Mouse (Mus musculus) embryonic facial prominence, embryonic 15.5 days (tissue): ENCODE data around the gene Clstn2. TPM values are rescaled to one million over a fixed set of nuclear protein-coding genes. Genes with fewer than 3 reads are reported as not detected.

Experiments used
- ATAC-seq: fragments of 200-750 bp; cut with Nextera tagmentation; 2 replicates; pipeline ENCODE4 v1.8.0; 2017; ENCODE audit warnings: low read depth, moderate TSS enrichment; ENCODE audit not compliant: insufficient number of reproducible peaks, low FRiP score, low TSS enrichment
- H3K27ac ChIP-seq: fragments of 300-500 bp; sonication (generic); replicated peaks from 2 replicates; pipeline ENCODE4 v1.5.1; 2015; ENCODE audit warnings: mild to moderate bottlenecking, inconsistent platforms
- H3K27me3 ChIP-seq: fragments of 300-500 bp; sonication (generic); 2 replicates; pipeline ENCODE4 v1.6.1; 2015; ENCODE audit warnings: inconsistent platforms
- H3K36me3 ChIP-seq: fragments of 300-500 bp; sonication (generic); 2 replicates; pipeline ENCODE4 v1.6.1; 2015; ENCODE audit warnings: mild to moderate bottlenecking, inconsistent platforms
- H3K4me1 ChIP-seq: fragments of 300-500 bp; sonication (generic); 2 replicates; pipeline ENCODE4 v1.6.1; 2015; ENCODE audit warnings: inconsistent platforms
- H3K4me2 ChIP-seq: fragments of 300-500 bp; sonication (generic); replicated peaks from 2 replicates; pipeline ENCODE4 v1.6.1; 2015; ENCODE audit warnings: mild to moderate bottlenecking, inconsistent platforms
- H3K4me3 ChIP-seq: fragments of 300-500 bp; sonication (generic); replicated peaks from 2 replicates; pipeline ENCODE4 v1.5.1; 2015; ENCODE audit warnings: mild to moderate bottlenecking, inconsistent platforms
- H3K9ac ChIP-seq: fragments of 300-500 bp; sonication (generic); 2 replicates; pipeline ENCODE4 v1.6.1; 2015; ENCODE audit warnings: inconsistent platforms
- H3K9me3 ChIP-seq: fragments of 300-500 bp; sonication (generic); replicated peaks from 2 replicates; pipeline ENCODE4 v1.6.1; 2016; ENCODE audit warnings: inconsistent platforms
- WGBS: fragments of 180-500 bp; shearing (Covaris S2); methylation state at CpG from one replicate; pipeline ENCODE4 v1.1.7; 2015; 5-methylcytosine and 5-hydroxymethylcytosine counted together
- polyA plus RNA-seq: library from polyadenylated mRNA; unstranded; fragments of >200 nt; fragmentation: Nextera tagmentation; extraction: Ambion mirVana; gene quantifications from 2 replicates; pipeline ENCODE4 v1.2.1, GENCODE M21; 2015

The Clstn2 gene
- polyA plus RNA-seq, 1 experiment from 2014 or later = 3.3 TPM

GRCm38 (mm10) chr9:98018687-98019086, 14.3 kb downstream of the Clstn2 start:
- Histone ChIP-seq H3K27me3 (no peaks in the 10 kb centered on the region), H3K27ac (no peak overlapping the region), H3K9ac (no peak overlapping the region), H3K4me1 (no peaks in the 10 kb centered on the region), H3K9me3 (no peaks in the 10 kb centered on the region), H3K4me2 (no peak overlapping the region), H3K4me3 (no peak overlapping the region), H3K36me3 (no peaks in the 10 kb centered on the region)
- WGBS = 74% methylated on average over 5 of the region's 5 CpGs
- no peak for ATAC-seq

GRCm38 (mm10) chr9:98016576-98016975, 16.4 kb downstream of the Clstn2 start:
- Histone ChIP-seq H3K9ac (no peak overlapping the region), H3K4me1 (no peaks in the 10 kb centered on the region)
- WGBS = 78% methylated on average over 5 of the region's 5 CpGs

GRCm38 (mm10) chr9:97996349-97996748, 36.6 kb downstream of the Clstn2 start:
- Histone ChIP-seq H3K4me3 (no peak overlapping the region), H3K27ac (no peak overlapping the region), H3K4me2 (no peak overlapping the region), H3K27me3 (no peaks in the 10 kb centered on the region), H3K36me3 (no peaks in the 10 kb centered on the region), H3K9me3 (no peaks in the 10 kb centered on the region), H3K4me1 (no peaks in the 10 kb centered on the region), H3K9ac (no peak overlapping the region)
- WGBS = 80% methylated on average over 5 of the region's 5 CpGs
- ATAC-seq = no peak

More at GRCm38 (mm10) chr9:98016576-98016975, 16.4 kb downstream of the Clstn2 start:
- Histone ChIP-seq H3K36me3 (no peaks in the 10 kb centered on the region), H3K27ac (no peak overlapping the region), H3K27me3 (no peaks in the 10 kb centered on the region), H3K4me3 (no peak overlapping the region), H3K4me2 (no peak overlapping the region), H3K9me3 (no peaks in the 10 kb centered on the region)
- no peak for ATAC-seq

- H3K4me2 ChIP-seq = no peak overlapping the region
- H3K27ac ChIP-seq = no peak overlapping the region
- no peaks in the 10 kb centered on the region for H3K27me3 ChIP-seq
- no peak overlapping the region for H3K4me3 ChIP-seq
- H3K9me3 ChIP-seq = no peaks in the 10 kb centered on the region
- no peaks in the 10 kb centered on the region for H3K4me1 ChIP-seq
- H3K36me3 ChIP-seq = no peaks in the 10 kb centered on the region
- no peak overlapping the region for H3K9ac ChIP-seq
- ATAC-seq = peak; percentile 53; the same call in 1 of the 2 replicates
- WGBS = 56% methylated on average over 4 of the region's 4 CpGs
Observed at GRCm38 (mm10) chr9:97995723-97996122, 37.3 kb downstream of the Clstn2 start.

- H3K27me3 ChIP-seq = no peaks in the 10 kb centered on the region
- no peak overlapping the region for H3K4me2 ChIP-seq
- no peaks in the 10 kb centered on the region for H3K36me3 ChIP-seq
- no peaks in the 10 kb centered on the region for H3K9me3 ChIP-seq
- H3K4me1 ChIP-seq = no peaks in the 10 kb centered on the region
- ATAC-seq = no peak
- 42% methylated on average over 4 of the region's 4 CpGs for WGBS
- no peak overlapping the region for H3K9ac ChIP-seq
- no peak overlapping the region for H3K27ac ChIP-seq
- H3K4me3 ChIP-seq = no peak overlapping the region
Observed at GRCm38 (mm10) chr9:97992131-97992530, 40.9 kb downstream of the Clstn2 start.

GRCm38 (mm10) chr9:97977339-97977738, 55.6 kb downstream of the Clstn2 start:
- H3K9me3 ChIP-seq = no peaks in the 10 kb centered on the region
- WGBS = 86% methylated on average over 3 of the region's 3 CpGs
- H3K27me3 ChIP-seq = no peaks in the 10 kb centered on the region
- H3K4me2 ChIP-seq = no peak overlapping the region
- H3K4me1 ChIP-seq = no peaks in the 10 kb centered on the region
- no peak overlapping the region for H3K27ac ChIP-seq
- no peak for ATAC-seq
- no peak overlapping the region for H3K4me3 ChIP-seq
- no peak overlapping the region for H3K9ac ChIP-seq
- H3K36me3 ChIP-seq = no peaks in the 10 kb centered on the region

GRCm38 (mm10) chr9:97974801-97975347, 58.1 kb downstream of the Clstn2 start:
- WGBS = 70% methylated on average over 13 of the region's 13 CpGs
- Histone ChIP-seq H3K9me3 (no peaks in the 10 kb centered on the region), H3K4me1 (no peaks in the 10 kb centered on the region), H3K27ac (no peak overlapping the region), H3K9ac (no peak overlapping the region), H3K4me3 (no peak overlapping the region), H3K27me3 (no peaks in the 10 kb centered on the region), H3K4me2 (no peak overlapping the region), H3K36me3 (no peaks in the 10 kb centered on the region)
- no peak for ATAC-seq

GRCm38 (mm10) chr9:97966691-97967090, 66.3 kb downstream of the Clstn2 start:
- H3K4me2 ChIP-seq = no peak overlapping the region
- no peak for ATAC-seq
- no peaks in the 10 kb centered on the region for H3K9me3 ChIP-seq
- H3K27me3 ChIP-seq = no peaks in the 10 kb centered on the region
- no peak overlapping the region for H3K27ac ChIP-seq
- 84% methylated on average over 4 of the region's 4 CpGs for WGBS
- H3K9ac ChIP-seq = no peak overlapping the region
- H3K4me1 ChIP-seq = no peaks in the 10 kb centered on the region
- H3K4me3 ChIP-seq = no peak overlapping the region
- no peaks in the 10 kb centered on the region for H3K36me3 ChIP-seq

GRCm38 (mm10) chr9:97957508-97957907, 75.5 kb downstream of the Clstn2 start:
- ATAC-seq = no peak
- H3K4me2 ChIP-seq = no peak overlapping the region
- H3K27me3 ChIP-seq = no peaks in the 10 kb centered on the region
- 0 out of 2 replicates have a peak, but pooled peaks cover 8% of the 10 kb centered on the region for H3K4me1 ChIP-seq
- H3K4me3 ChIP-seq = no peak overlapping the region
- H3K9me3 ChIP-seq = no peaks in the 10 kb centered on the region
- WGBS = 84% methylated on average over 8 of the region's 8 CpGs
- H3K27ac ChIP-seq = no peak overlapping the region
- no peaks in the 10 kb centered on the region for H3K36me3 ChIP-seq
- H3K9ac ChIP-seq = no peak overlapping the region

GRCm38 (mm10) chr9:97956407-97957106, 76.4 kb downstream of the Clstn2 start:
- Histone ChIP-seq H3K4me1 (0 out of 2 replicates have a peak, but pooled peaks cover 8% of the 10 kb centered on the region), H3K9me3 (no peaks in the 10 kb centered on the region), H3K4me3 (no peak overlapping the region), H3K27me3 (no peaks in the 10 kb centered on the region), H3K9ac (no peak overlapping the region), H3K36me3 (no peaks in the 10 kb centered on the region), H3K27ac (no peak overlapping the region), H3K4me2 (no peak overlapping the region)
- WGBS = 48% methylated on average over 4 of the region's 4 CpGs
- ATAC-seq = no peak

GRCm38 (mm10) chr9:97953746-97954359, 79.1 kb downstream of the Clstn2 start:
- Histone ChIP-seq H3K4me1 (0 out of 2 replicates have a peak, but pooled peaks cover 8% of the 10 kb centered on the region), H3K4me2 (no peak overlapping the region), H3K9ac (no peak overlapping the region), H3K36me3 (no peaks in the 10 kb centered on the region), H3K9me3 (no peaks in the 10 kb centered on the region), H3K27me3 (no peaks in the 10 kb centered on the region), H3K27ac (no peak overlapping the region), H3K4me3 (no peak overlapping the region)
- WGBS = 72% methylated on average over 8 of the region's 8 CpGs
- no peak for ATAC-seq
